Mouse (Mus musculus) gastrocnemius, adult 8-10 months (tissue): ENCODE data around the gene Dot1l. TPM values are rescaled to one million over a fixed set of nuclear protein-coding genes. Genes with fewer than 3 reads are reported as not detected.
"Not testable (repeated sequence)": the region's sequence is repeated elsewhere in the genome, so short reads cannot be mapped to it uniquely, and the experiment has no call there.

ENCODE experiments used
- DNase-seq, 2 experiments: peaks; one replicate each; pipeline ENCODE4 v3.0.0; 2022; ENCODE audit warnings: low spot score in 2 of 2
- total RNA-seq, 4 experiments: library from RNA; stranded (reverse); gene quantifications; 2 replicates each; pipeline ENCODE4 v1.2.4; 2022

Gene Dot1l
- total RNA-seq, 4 experiments from 2014 or later = 12.4 to 13.8 (median 13.5) TPM

GRCm38 (mm10) chr10:80808985-80809632 is 54.1 kb downstream of the Dot1l start:
- no peak for DNase-seq

- no peak for DNase-seq
Observed at GRCm38 (mm10) chr10:80810084-80810483, 55.1 kb downstream of the Dot1l start.

GRCm38 (mm10) chr10:80812391-80813041 is 57.5 kb downstream of the Dot1l start:
- peak; percentile 60 to 78 for DNase-seq

- peak; percentile 77 to 79 for DNase-seq
Observed at GRCm38 (mm10) chr10:80813366-80813765, 58.4 kb downstream of the Dot1l start, which contains the start of gene Jsrp1. Jsrp1 (minus strand) TSS chr10:80813498.

- DNase-seq = no peak
Observed at GRCm38 (mm10) chr10:80814800-80815199, 59.8 kb downstream of the Dot1l start.

GRCm38 (mm10) chr10:80816303-80816702 is 61.3 kb downstream of the Dot1l start:
- DNase-seq = not testable (repeated sequence)

GRCm38 (mm10) chr10:80817164-80817563 is 62.2 kb downstream of the Dot1l start:
- DNase-seq = no peak

GRCm38 (mm10) chr10:80817955-80818354 is 62.9 kb downstream of the Dot1l start:
- DNase-seq = not testable (repeated sequence)

GRCm38 (mm10) chr10:80818599-80819281 is 63.7 kb downstream of the Dot1l start:
- no peak for DNase-seq

- no peak for DNase-seq
Observed at GRCm38 (mm10) chr10:80819406-80819805, 64.4 kb downstream of the Dot1l start.

GRCm38 (mm10) chr10:80821991-80822390 is 67.0 kb downstream of the Dot1l start:
- DNase-seq = no peak

- DNase-seq = no peak
Observed at GRCm38 (mm10) chr10:80822528-80822927, 67.5 kb downstream of the Dot1l start.

- no peak for DNase-seq
Observed at GRCm38 (mm10) chr10:80823316-80823715, 68.3 kb downstream of the Dot1l start.

GRCm38 (mm10) chr10:80823847-80824643 is 69.0 kb downstream of the Dot1l start:
- DNase-seq = no peak

- no peak for DNase-seq
Observed at GRCm38 (mm10) chr10:80824827-80825226, 69.8 kb downstream of the Dot1l start.

GRCm38 (mm10) chr10:80826151-80827062 is 71.4 kb downstream of the Dot1l start, which contains the start of gene Oaz1:
Oaz1 (plus strand) TSS chr10:80826656.
- DNase-seq = peak; percentile 99 to 100

GRCm38 (mm10) chr10:80827063-80827869 is 72.3 kb downstream of the Dot1l start:
- no peak for DNase-seq

GRCm38 (mm10) chr10:80827870-80828420 is 72.9 kb downstream of the Dot1l start:
- DNase-seq = no peak

GRCm38 (mm10) chr10:80828587-80828986 is 73.6 kb downstream of the Dot1l start:
- not testable (repeated sequence) for DNase-seq
